Mouse (Mus musculus): ENCODE data around the gene Dse. TPM values are rescaled to one million over a fixed set of nuclear protein-coding genes. Genes with fewer than 3 reads are reported as not detected.

Gene Dse
- polyA plus RNA-seq, 1 experiment from 2014 or later, result 16.4 TPM

GRCm38 (mm10) chr10:34197269-34197668 is 10.2 kb downstream of the Dse start:
- H3K36me3 ChIP-seq, result no peaks in the 10 kb centered on the region

DNA sequence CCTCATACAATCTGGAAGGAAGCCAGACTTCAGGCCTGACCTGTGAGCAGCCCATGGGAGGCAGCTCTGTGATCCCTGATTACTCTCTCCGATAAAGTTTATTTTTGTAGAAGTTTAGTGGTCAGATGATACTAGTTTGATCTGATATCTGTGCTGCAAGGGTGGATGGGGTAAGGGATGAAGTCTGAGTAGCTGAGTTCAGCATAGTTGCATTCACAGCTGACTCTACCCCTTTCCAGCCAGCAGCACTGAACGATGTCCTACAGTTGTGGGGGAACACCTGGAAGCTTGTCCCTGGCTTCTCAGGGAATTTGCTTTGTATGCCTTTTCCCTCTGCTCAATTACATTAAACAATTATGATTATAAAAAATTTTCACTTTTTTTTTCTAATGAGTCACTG is 12.6 kb downstream of the Dse start:
- WGBS, result 86% methylated on average over 2 of the region's 2 CpGs
- Histone ChIP-seq H3K27ac (no peak overlapping the region), H3K4me2 (replicated peaks) (no peak overlapping the region), H3K27me3 (replicated peaks) (no peaks in the 10 kb centered on the region), H3K4me3 (no peak overlapping the region), H3K36me3 (no peaks in the 10 kb centered on the region), H3K9ac (no peak overlapping the region), H3K9me3 (no peaks in the 10 kb centered on the region), H3K4me1 (no peaks in the 10 kb centered on the region)
- no peak for ATAC-seq (ENCODE audit: low FRiP score, low read depth)

More at GRCm38 (mm10) chr10:34197269-34197668, 10.2 kb downstream of the Dse start:
- Histone ChIP-seq H3K4me1 (no peaks in the 10 kb centered on the region), H3K9ac (no peak overlapping the region), H3K9me3 (no peaks in the 10 kb centered on the region), H3K27me3 (replicated peaks) (no peaks in the 10 kb centered on the region), H3K4me2 (replicated peaks) (no peak overlapping the region), H3K4me3 (no peak overlapping the region), H3K27ac (no peak overlapping the region)
- 87% methylated on average over 3 of the region's 3 CpGs for WGBS
- no peak for ATAC-seq (ENCODE audit: low FRiP score, low read depth)

- Histone ChIP-seq H3K9me3 (no peaks in the 10 kb centered on the region), H3K36me3 (no peaks in the 10 kb centered on the region), H3K9ac (no peak overlapping the region), H3K27ac (no peak overlapping the region), H3K27me3 (replicated peaks) (no peaks in the 10 kb centered on the region), H3K4me3 (no peak overlapping the region), H3K4me2 (replicated peaks) (no peak overlapping the region), H3K4me1 (no peaks in the 10 kb centered on the region)
- ATAC-seq (ENCODE audit: low FRiP score, low read depth), result no peak
- WGBS, result 97% methylated on average over 5 of the region's 5 CpGs
Observed at GRCm38 (mm10) chr10:34194503-34194902, 13.0 kb downstream of the Dse start.

- 76% methylated on average over 10 of the region's 10 CpGs for WGBS
- Histone ChIP-seq H3K4me1 (no peaks in the 10 kb centered on the region; the same call in 1 of the 2 replicates), H3K9me3 (no peaks in the 10 kb centered on the region), H3K27ac (no peak overlapping the region), H3K27me3 (replicated peaks) (no peaks in the 10 kb centered on the region), H3K4me2 (replicated peaks) (no peak overlapping the region), H3K4me3 (no peak overlapping the region), H3K36me3 (no peaks in the 10 kb centered on the region), H3K9ac (no peak overlapping the region)
- no peak for ATAC-seq (ENCODE audit: low FRiP score, low read depth)
Observed at GRCm38 (mm10) chr10:34186571-34187260, 20.8 kb downstream of the Dse start.

DNA sequence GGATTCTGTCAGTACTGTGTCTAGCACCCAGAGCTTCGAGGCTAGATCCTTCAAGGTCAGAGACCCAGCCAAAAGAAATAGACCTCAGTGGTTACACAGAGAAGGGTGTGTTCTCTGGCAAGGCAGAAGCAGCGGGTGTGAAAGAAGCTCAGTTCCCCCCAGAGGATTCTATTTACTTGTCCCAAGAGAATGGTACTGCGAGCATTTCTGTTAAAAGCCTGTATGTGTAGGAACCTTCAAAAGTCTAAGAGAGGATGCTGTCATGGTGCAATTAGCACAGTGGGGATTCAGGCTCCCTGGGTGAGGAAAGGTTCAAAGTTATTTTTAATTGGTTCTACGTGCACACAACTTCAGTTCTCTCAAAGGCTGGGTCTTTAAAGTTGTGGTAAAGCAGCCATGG is 22.0 kb downstream of the Dse start:
- Histone ChIP-seq H3K27ac (no peak overlapping the region), H3K9ac (no peak overlapping the region), H3K36me3 (no peaks in the 10 kb centered on the region), H3K4me2 (replicated peaks) (no peak overlapping the region), H3K4me1 (no peaks in the 10 kb centered on the region; the same call in 1 of the 2 replicates), H3K4me3 (no peak overlapping the region), H3K9me3 (no peaks in the 10 kb centered on the region), H3K27me3 (replicated peaks) (no peaks in the 10 kb centered on the region)
- 45% methylated on average over 4 of the region's 4 CpGs for WGBS
- no peak for ATAC-seq (ENCODE audit: low FRiP score, low read depth)

GRCm38 (mm10) chr10:34184956-34185355 is 22.6 kb downstream of the Dse start:
- 76% methylated on average over 1 of the region's 1 CpGs for WGBS
- no peak for ATAC-seq (ENCODE audit: low FRiP score, low read depth)
- H3K27ac ChIP-seq, result no peak overlapping the region
- no peaks in the 10 kb centered on the region for H3K36me3 ChIP-seq
- no peaks in the 10 kb centered on the region for H3K9me3 ChIP-seq
- H3K27me3 ChIP-seq (replicated peaks), result no peaks in the 10 kb centered on the region
- no peak overlapping the region for H3K9ac ChIP-seq
- no peak overlapping the region for H3K4me2 ChIP-seq (replicated peaks)
- H3K4me3 ChIP-seq, result no peak overlapping the region
- no peaks in the 10 kb centered on the region; the same call in 1 of the 2 replicates for H3K4me1 ChIP-seq

DNA sequence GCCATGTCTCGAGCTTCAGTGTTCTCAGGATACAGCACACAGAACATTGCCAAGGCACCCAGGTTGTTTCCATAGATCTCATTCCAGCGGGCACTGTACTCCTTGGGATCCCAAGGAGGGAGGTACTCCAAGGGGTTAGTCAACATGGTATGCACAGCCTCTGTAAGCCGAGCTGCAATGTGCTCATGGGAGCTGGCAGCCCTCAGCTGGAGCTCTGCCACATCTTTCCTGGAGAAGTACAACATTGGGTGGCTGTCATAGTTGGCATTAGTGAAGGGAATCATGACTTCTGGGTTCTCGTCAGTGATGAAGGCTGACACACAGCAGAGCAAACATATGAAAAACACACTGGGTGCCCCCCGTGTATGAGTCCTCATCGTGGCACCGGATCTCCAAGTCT is 23.8 kb downstream of the Dse start:
- Histone ChIP-seq H3K9me3 (no peaks in the 10 kb centered on the region), H3K4me2 (replicated peaks) (no peak overlapping the region), H3K36me3 (no peaks in the 10 kb centered on the region), H3K27ac (no peak overlapping the region), H3K27me3 (replicated peaks) (no peaks in the 10 kb centered on the region), H3K4me1 (no peaks in the 10 kb centered on the region; the same call in 1 of the 2 replicates), H3K4me3 (no peak overlapping the region), H3K9ac (no peak overlapping the region)
- no peak for ATAC-seq (ENCODE audit: low FRiP score, low read depth)
- WGBS, result 93% methylated on average over 7 of the region's 7 CpGs

GRCm38 (mm10) chr10:34175870-34176606 is 31.5 kb downstream of the Dse start:
- ATAC-seq (ENCODE audit: low FRiP score, low read depth), result no peak
- WGBS, result 55% methylated on average over 8 of the region's 8 CpGs
- no peaks in the 10 kb centered on the region for H3K36me3 ChIP-seq
- H3K4me3 ChIP-seq, result no peak overlapping the region
- no peaks in the 10 kb centered on the region for H3K9me3 ChIP-seq
- H3K9ac ChIP-seq, result no peak overlapping the region
- no peaks in the 10 kb centered on the region for H3K27me3 ChIP-seq (replicated peaks)
- H3K27ac ChIP-seq, result no peak overlapping the region
- H3K4me1 ChIP-seq, result no peaks in the 10 kb centered on the region
- no peak overlapping the region for H3K4me2 ChIP-seq (replicated peaks)

- H3K4me1 ChIP-seq, result no peaks in the 10 kb centered on the region
- H3K36me3 ChIP-seq, result no peaks in the 10 kb centered on the region
- no peak overlapping the region for H3K9ac ChIP-seq
- H3K9me3 ChIP-seq, result no peaks in the 10 kb centered on the region
- no peak overlapping the region for H3K4me3 ChIP-seq
- H3K4me2 ChIP-seq (replicated peaks), result no peak overlapping the region
- H3K27ac ChIP-seq, result no peak overlapping the region
- H3K27me3 ChIP-seq (replicated peaks), result no peaks in the 10 kb centered on the region
- no peak for ATAC-seq (ENCODE audit: low FRiP score, low read depth)
- WGBS, result 77% methylated on average over 4 of the region's 4 CpGs
Observed at GRCm38 (mm10) chr10:34172663-34173282, 34.7 kb downstream of the Dse start.

DNA sequence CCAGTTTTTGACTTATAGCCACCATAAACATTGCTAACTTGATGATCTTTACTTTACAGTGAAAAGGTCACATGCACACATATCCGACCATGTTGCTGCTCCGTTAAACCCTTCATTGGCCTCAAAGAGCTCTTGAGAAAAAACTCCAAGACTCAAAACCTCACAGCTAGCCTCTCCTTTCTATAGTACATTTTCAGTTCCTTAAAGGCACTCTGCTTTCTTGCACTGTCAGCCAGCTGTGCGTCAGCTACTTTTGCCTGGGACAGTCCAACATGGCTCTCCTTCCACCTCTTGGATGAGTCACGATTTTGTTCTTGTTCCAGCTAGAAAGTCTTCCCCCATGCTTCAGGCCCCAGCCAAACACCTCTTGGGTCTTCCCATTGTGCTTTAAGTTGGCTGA is 35.9 kb downstream of the Dse start:
- ATAC-seq (ENCODE audit: low FRiP score, low read depth), result no peak
- no peaks in the 10 kb centered on the region for H3K36me3 ChIP-seq

GRCm38 (mm10) chr10:34171191-34171590 is 36.3 kb downstream of the Dse start:
- Histone ChIP-seq H3K27ac (no peak overlapping the region), H3K9ac (no peak overlapping the region), H3K9me3 (no peaks in the 10 kb centered on the region), H3K36me3 (no peaks in the 10 kb centered on the region), H3K4me3 (no peak overlapping the region), H3K4me1 (no peaks in the 10 kb centered on the region), H3K27me3 (replicated peaks) (no peaks in the 10 kb centered on the region), H3K4me2 (replicated peaks) (no peak overlapping the region)
- ATAC-seq (ENCODE audit: low FRiP score, low read depth), result no peak
- WGBS, result 92% methylated on average over 3 of the region's 3 CpGs

More for the DNA sequence above, 35.9 kb downstream of the Dse start:
- Histone ChIP-seq H3K4me2 (replicated peaks) (no peak overlapping the region), H3K9ac (no peak overlapping the region), H3K9me3 (no peaks in the 10 kb centered on the region), H3K27ac (no peak overlapping the region), H3K4me1 (no peaks in the 10 kb centered on the region), H3K4me3 (no peak overlapping the region), H3K27me3 (replicated peaks) (no peaks in the 10 kb centered on the region)
- WGBS, result 94% methylated on average over 4 of the region's 4 CpGs

DNA sequence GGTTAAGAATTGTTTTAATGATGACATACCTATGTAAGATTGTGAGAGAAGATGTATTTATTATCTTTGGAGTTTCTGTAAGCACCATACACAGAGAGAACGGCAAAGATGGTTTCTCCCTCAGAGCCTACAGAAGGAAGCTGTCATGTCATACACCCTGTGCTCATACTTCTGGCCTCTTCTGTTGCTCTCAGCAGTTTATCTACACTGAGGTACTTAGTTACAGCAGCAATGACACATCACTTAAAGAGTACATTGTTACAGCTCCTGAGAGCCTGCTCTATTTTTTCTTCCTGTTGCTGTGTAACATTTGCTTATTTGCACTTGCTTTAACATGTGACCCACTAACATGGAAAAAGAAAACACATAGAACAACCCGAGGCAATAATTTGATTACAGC is 40.5 kb downstream of the Dse start:
- Histone ChIP-seq H3K4me1 (no peaks in the 10 kb centered on the region), H3K9ac (no peak overlapping the region), H3K9me3 (no peaks in the 10 kb centered on the region), H3K27ac (no peak overlapping the region), H3K27me3 (replicated peaks) (no peaks in the 10 kb centered on the region), H3K36me3 (peaks cover 2% of the 10 kb centered on the region; the same call in 1 of the 2 replicates), H3K4me2 (replicated peaks) (no peak overlapping the region), H3K4me3 (no peak overlapping the region)
- ATAC-seq (ENCODE audit: low FRiP score, low read depth), result no peak
- WGBS, result 80% methylated on average over 2 of the region's 2 CpGs
